Mouse (Mus musculus) bone marrow, adult 2 months (tissue): Measurements from ENCODE around the gene D930020B18Rik.

Experiments
- CTCF ChIP-seq: fragments of 200-500 bp; IDR thresholded peaks from 2 replicates; pipeline ENCODE4 v1.5.1; 2011; ENCODE audit warnings: low read length, control low read depth; ENCODE audit not compliant: control insufficient read depth, insufficient read depth
- POLR2A ChIP-seq: fragments of 200-500 bp; IDR thresholded peaks from 2 replicates; pipeline ENCODE4 v1.6.1; 2011; ENCODE audit warnings: low read depth, mild to moderate bottlenecking, control low read depth, low read length, borderline replicate concordance; ENCODE audit not compliant: control insufficient read depth

DNA sequence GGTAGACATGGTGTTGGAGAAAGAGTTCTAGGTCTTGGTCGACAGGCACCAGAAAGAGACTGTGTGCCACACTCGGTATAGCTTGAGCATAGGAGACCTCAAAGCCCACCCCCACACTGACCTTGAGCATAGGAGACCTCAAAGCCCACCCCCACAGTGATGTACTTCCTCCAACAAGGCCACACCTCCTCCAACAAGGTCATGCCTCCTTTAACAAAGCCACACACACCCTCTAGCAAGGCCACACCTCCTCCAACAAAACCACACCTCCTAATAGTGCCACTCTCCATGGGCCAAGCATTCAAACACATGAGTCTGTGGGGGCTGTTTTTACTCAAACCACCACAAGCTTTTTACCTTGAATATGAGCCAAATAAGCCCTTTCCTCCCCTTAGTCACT lies 21.3 kb downstream of the D930020B18Rik start:
- TF ChIP-seq CTCF (no peak), POLR2A (no peak)
